Mouse (Mus musculus) myocyte (in vitro differentiated cells): ENCODE results near the gene Phpt1.

Experiments used
- CEBPB ChIP-seq: IDR thresholded peaks from 2 replicates; pipeline ENCODE4 v1.6.1; 2011; ENCODE audit warnings: mild to moderate bottlenecking, moderate library complexity; ENCODE audit not compliant: poor library complexity, insufficient read depth, severe bottlenecking
- E2F4 ChIP-seq: IDR thresholded peaks from one replicate; pipeline ENCODE4 v1.6.1; 2011; ENCODE audit warnings: mild to moderate bottlenecking, control low read depth, moderate library complexity; ENCODE audit not compliant: insufficient read depth
- MAX ChIP-seq: IDR thresholded peaks from one replicate; pipeline ENCODE4 v1.6.1; 2011; ENCODE audit warnings: low read depth, mild to moderate bottlenecking, control low read depth
- MYOD1 ChIP-seq, 3 experiments: IDR thresholded peaks; one replicate each; pipeline ENCODE4 v1.6.1; 2011; ENCODE audit warnings: control low read depth in 2 of 3, low read depth in 2 of 3, mild to moderate bottlenecking in 2 of 3, moderate library complexity in 1 of 3; ENCODE audit not compliant: insufficient read length in 2 of 3, control insufficient read depth in 1 of 3
- POLR2A ChIP-seq: IDR thresholded peaks from one replicate; pipeline ENCODE4 v1.6.1; 2011; ENCODE audit warnings: low read depth, mild to moderate bottlenecking, control low read depth, moderate library complexity; ENCODE audit not compliant: insufficient read length
- POLR2AphosphoS2 ChIP-seq: IDR thresholded peaks from one replicate; pipeline ENCODE4 v1.6.1; 2011; ENCODE audit warnings: low read depth, control low read depth; ENCODE audit not compliant: insufficient read length
- TCF12 ChIP-seq: IDR thresholded peaks from one replicate; pipeline ENCODE4 v1.6.1; 2011; ENCODE audit warnings: mild to moderate bottlenecking, control low read depth; ENCODE audit not compliant: poor library complexity, insufficient read depth, severe bottlenecking
- TCF3 ChIP-seq: IDR thresholded peaks from one replicate; pipeline ENCODE4 v1.6.1; 2011; ENCODE audit warnings: low read depth, control low read depth; ENCODE audit not compliant: insufficient read length
- USF1 ChIP-seq: IDR thresholded peaks from one replicate; pipeline ENCODE4 v1.6.1; 2011; ENCODE audit warnings: low read depth, mild to moderate bottlenecking, control low read depth, moderate library complexity

DNA sequence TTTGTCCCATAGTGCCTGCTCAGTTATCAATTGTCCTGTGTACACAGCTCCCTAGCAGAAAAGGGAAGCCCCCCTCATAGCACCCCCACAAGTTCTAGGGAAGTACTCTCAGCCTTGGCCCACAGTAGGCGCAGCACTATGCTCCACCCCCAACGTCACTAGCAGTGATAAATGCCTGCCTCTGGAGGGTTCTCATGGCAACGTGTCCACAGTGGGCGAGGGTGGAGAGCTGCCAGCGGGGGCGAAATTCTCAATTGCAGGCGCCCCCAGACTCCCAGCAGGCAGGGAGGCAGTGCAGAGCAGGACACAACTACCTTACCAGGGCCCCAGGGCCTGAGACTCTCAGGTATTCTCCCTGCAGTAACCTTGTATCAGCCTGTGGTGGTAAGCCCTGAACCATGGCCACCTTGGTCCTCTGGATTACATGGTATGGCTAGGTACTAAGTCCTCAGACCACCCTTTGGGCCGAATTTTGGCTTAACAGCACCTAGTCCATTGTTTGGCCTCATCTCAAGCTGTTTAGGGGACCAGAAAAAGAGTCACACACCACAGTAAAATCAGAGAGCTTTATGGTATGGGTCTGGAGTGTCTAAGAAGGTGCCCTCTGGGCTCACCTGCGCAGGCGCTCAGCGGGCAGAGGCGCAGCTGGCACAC is 7.6 kb upstream of the Phpt1 start:
- no peak for TF ChIP-seq USF1
- no peak for TF ChIP-seq MAX
- TF ChIP-seq E2F4, result no peak
- no peak for TF ChIP-seq TCF12
- TF ChIP-seq POLR2A, result no peak
- TF ChIP-seq MYOD1 (IDR thresholded peaks at IDR 0.05; ENCODE audit: control insufficient read depth in 1 of 3, insufficient read length in 2 of 3, low read depth in 2 of 3), result no peak
- peak; percentile 72 for TF ChIP-seq POLR2AphosphoS2
- TF ChIP-seq CEBPB, result no peak
- no peak for TF ChIP-seq TCF3
